Mouse (Mus musculus) liver, embryonic 16.5 days (tissue): Measurements from ENCODE around the gene Nutf2. TPM values are rescaled to one million over a fixed set of nuclear protein-coding genes. Genes with fewer than 3 reads are reported as not detected.

ENCODE experiments used
- ATAC-seq: fragments of 200-750 bp; cut with Nextera tagmentation; 2 replicates; pipeline ENCODE4 v1.8.0; 2017; ENCODE audit warnings: low read depth, mild to moderate bottlenecking, moderate number of reproducible peaks, moderate library complexity
- H3K27ac ChIP-seq: fragments of 300-500 bp; sonication (generic); 2 replicates; pipeline ENCODE4 v1.5.1; 2014; ENCODE audit warnings: mild to moderate bottlenecking, low read length
- H3K27me3 ChIP-seq: fragments of 300-500 bp; sonication (generic); 2 replicates; pipeline ENCODE4 v1.6.1; 2014; ENCODE audit warnings: low read depth, low read length, mixed read lengths; ENCODE audit not compliant: control insufficient read depth, insufficient read depth
- H3K36me3 ChIP-seq: fragments of 300-500 bp; sonication (generic); 2 replicates; pipeline ENCODE4 v1.6.1; 2014; ENCODE audit warnings: mild to moderate bottlenecking; ENCODE audit not compliant: control insufficient read depth, insufficient read depth
- H3K4me1 ChIP-seq: fragments of 300-500 bp; sonication (generic); 2 replicates; pipeline ENCODE4 v1.6.1; 2014; ENCODE audit warnings: low read depth, low read length, mixed read lengths; ENCODE audit not compliant: control insufficient read depth
- H3K4me2 ChIP-seq: fragments of 300-500 bp; sonication (generic); 2 replicates; pipeline ENCODE4 v1.6.1; 2014; ENCODE audit warnings: low read depth, low read length, mixed read lengths
- H3K4me3 ChIP-seq: fragments of 300-500 bp; sonication (generic); 2 replicates; pipeline ENCODE4 v1.5.1; 2014; ENCODE audit warnings: low read depth, mild to moderate bottlenecking, low read length
- H3K9ac ChIP-seq: fragments of 300-500 bp; sonication (generic); 2 replicates; pipeline ENCODE4 v1.6.1; 2014; ENCODE audit warnings: low read depth, low read length
- H3K9me3 ChIP-seq: fragments of 300-500 bp; sonication (generic); replicated peaks from 2 replicates; pipeline ENCODE4 v1.6.1; 2016; ENCODE audit warnings: low read length; ENCODE audit not compliant: control insufficient read depth
- WGBS: fragments of 180-500 bp; shearing (Covaris S2); extraction: QIAGEN DNeasy Blood & Tissue Kit; methylation state at CpG from one replicate; pipeline ENCODE4 v1.1.7; 2014; ENCODE audit not compliant: insufficient replicate concordance; 5-methylcytosine and 5-hydroxymethylcytosine counted together
- polyA plus RNA-seq: library from polyadenylated mRNA; unstranded; fragments of >200 nt; fragmentation: Nextera tagmentation; extraction: Ambion mirVana; gene quantifications from 2 replicates; pipeline ENCODE4 v1.2.1, GENCODE M21; 2015

Gene Nutf2
- polyA plus RNA-seq, 1 experiment from 2014 or later, result 88.9 TPM

GRCm38 (mm10) chr8:105859314-105859713 is 1.1 kb upstream of the Nutf2 start:
- peaks cover 59% of the 10 kb centered on the region for H3K4me1 ChIP-seq
- no peaks in the 10 kb centered on the region for H3K9me3 ChIP-seq
- peak overlapping the region; percentile 99 for H3K27ac ChIP-seq
- peak overlapping the region; percentile 97 for H3K4me3 ChIP-seq
- no peaks in the 10 kb centered on the region for H3K27me3 ChIP-seq
- H3K4me2 ChIP-seq, result peak overlapping the region; percentile 94
- 11% methylated on average over 5 of the region's 5 CpGs for WGBS
- peak overlapping the region; percentile 93 for H3K9ac ChIP-seq
- peaks cover 2% of the 10 kb centered on the region; the same call in 1 of the 2 replicates for H3K36me3 ChIP-seq
- ATAC-seq, result peak; percentile 5

- Histone ChIP-seq H3K27me3 (no peaks in the 10 kb centered on the region), H3K36me3 (peaks cover 5% of the 10 kb centered on the region), H3K4me1 (peaks cover 55% of the 10 kb centered on the region), H3K9me3 (no peaks in the 10 kb centered on the region), H3K4me3 (peak overlapping the region; percentile 97), H3K9ac (peak overlapping the region; percentile 93), H3K27ac (peak overlapping the region; percentile 99), H3K4me2 (peak overlapping the region; percentile 94)
- WGBS, result 0% methylated on average over 1 of the region's 1 CpGs
- ATAC-seq, result no peak
Measured at GRCm38 (mm10) chr8:105861951-105862350, 1.6 kb downstream of the Nutf2 start.

- peak overlapping the region; percentile 13 for H3K27ac ChIP-seq
- H3K27me3 ChIP-seq, result no peaks in the 10 kb centered on the region
- no peak overlapping the region for H3K4me2 ChIP-seq
- H3K9ac ChIP-seq, result no peak overlapping the region
- no peak overlapping the region for H3K4me3 ChIP-seq
- ATAC-seq, result 0 out of 2 replicates have a peak, but pooled peaks have one; percentile 40
- H3K36me3 ChIP-seq, result peaks cover 13% of the 10 kb centered on the region
- WGBS, result 42% methylated on average over 6 of the region's 6 CpGs
- peaks cover 29% of the 10 kb centered on the region for H3K4me1 ChIP-seq
- no peaks in the 10 kb centered on the region for H3K9me3 ChIP-seq
Measured at GRCm38 (mm10) chr8:105866364-105867029, 6.1 kb downstream of the Nutf2 start.

- WGBS, result 78% methylated on average over 6 of the region's 6 CpGs
Measured at GRCm38 (mm10) chr8:105874301-105874700, 13.9 kb downstream of the Nutf2 start.

GRCm38 (mm10) chr8:105880754-105881520 is 20.6 kb downstream of the Nutf2 start, which contains the start of gene Edc4:
Edc4 (plus strand) TSS chr8:105880881.
- Histone ChIP-seq H3K27ac (peak within 1 kb of the TSS; percentile 74), H3K4me1 (peaks cover 13% of the 10 kb centered on the region), H3K9ac (peak within 1 kb of the TSS; percentile 89), H3K9me3 (no peaks in the 10 kb centered on the region), H3K4me3 (peak within 1 kb of the TSS; percentile 93), H3K4me2 (peak within 1 kb of the TSS; percentile 95), H3K36me3 (peaks cover 40% of the 10 kb centered on the region), H3K27me3 (no peaks in the 10 kb centered on the region)
- WGBS, result under 1% methylated on average over 45 of the region's 45 CpGs
- peak; percentile 86 for ATAC-seq

More at GRCm38 (mm10) chr8:105874301-105874700, 13.9 kb downstream of the Nutf2 start:
- Histone ChIP-seq H3K27me3 (no peaks in the 10 kb centered on the region), H3K4me2 (no peak overlapping the region), H3K4me1 (no peaks in the 10 kb centered on the region; the same call in 1 of the 2 replicates), H3K4me3 (no peak overlapping the region), H3K9ac (no peak overlapping the region), H3K9me3 (no peaks in the 10 kb centered on the region), H3K36me3 (peaks cover 30% of the 10 kb centered on the region), H3K27ac (no peak overlapping the region)
- no peak for ATAC-seq

- no peak overlapping the region for H3K27ac ChIP-seq
Measured at GRCm38 (mm10) chr8:105889756-105890465, 29.5 kb downstream of the Nutf2 start.

GRCm38 (mm10) chr8:105890870-105891269 is 30.5 kb downstream of the Nutf2 start:
- WGBS, result 77% methylated on average over 6 of the region's 6 CpGs
- no peaks in the 10 kb centered on the region for H3K9me3 ChIP-seq
- H3K4me2 ChIP-seq, result no peak overlapping the region
- no peaks in the 10 kb centered on the region for H3K27me3 ChIP-seq
- H3K36me3 ChIP-seq, result peaks cover 57% of the 10 kb centered on the region
- no peak for ATAC-seq
- H3K4me3 ChIP-seq, result no peak overlapping the region
- no peak overlapping the region for H3K9ac ChIP-seq
- no peaks in the 10 kb centered on the region for H3K4me1 ChIP-seq
- no peak overlapping the region for H3K27ac ChIP-seq

More at GRCm38 (mm10) chr8:105889756-105890465, 29.5 kb downstream of the Nutf2 start:
- 83% methylated on average over 12 of the region's 12 CpGs for WGBS
- no peak overlapping the region for H3K9ac ChIP-seq
- H3K4me2 ChIP-seq, result no peak overlapping the region
- no peak overlapping the region for H3K4me3 ChIP-seq
- ATAC-seq, result no peak
- H3K27me3 ChIP-seq, result no peaks in the 10 kb centered on the region
- H3K4me1 ChIP-seq, result no peaks in the 10 kb centered on the region
- no peaks in the 10 kb centered on the region for H3K9me3 ChIP-seq
- H3K36me3 ChIP-seq, result peaks cover 66% of the 10 kb centered on the region

GRCm38 (mm10) chr8:105892432-105892831 is 32.1 kb downstream of the Nutf2 start:
- H3K9ac ChIP-seq, result no peak overlapping the region
- no peak overlapping the region for H3K27ac ChIP-seq
- H3K4me2 ChIP-seq, result no peak overlapping the region
- no peaks in the 10 kb centered on the region for H3K4me1 ChIP-seq
- H3K9me3 ChIP-seq, result no peaks in the 10 kb centered on the region
- ATAC-seq, result no peak
- no peak overlapping the region for H3K4me3 ChIP-seq
- WGBS, result 77% methylated on average over 6 of the region's 6 CpGs
- no peaks in the 10 kb centered on the region for H3K27me3 ChIP-seq
- H3K36me3 ChIP-seq, result peaks cover 42% of the 10 kb centered on the region
